Mouse (Mus musculus) stomach, embryonic 16.5 days (tissue): ENCODE measurements around the gene Foxj3. TPM values are rescaled to one million over a fixed set of nuclear protein-coding genes. Genes with fewer than 3 reads are reported as not detected.
"Not testable (repeated sequence)": the region's sequence is repeated elsewhere in the genome, so short reads cannot be mapped to it uniquely, and the experiment has no call there.

Experiments used
- ATAC-seq: fragments of 200-750 bp; cut with Nextera tagmentation; 2 replicates; pipeline ENCODE4 v1.8.0; 2017; ENCODE audit warnings: moderate number of reproducible peaks, moderate TSS enrichment; ENCODE audit not compliant: insufficient read depth, low FRiP score
- H3K27ac ChIP-seq: fragments of 300-500 bp; sonication (generic); 2 replicates; pipeline ENCODE4 v1.5.1; 2014; ENCODE audit warnings: low read length
- H3K27me3 ChIP-seq: fragments of 300-500 bp; sonication (generic); 2 replicates; pipeline ENCODE4 v1.6.1; 2014; ENCODE audit warnings: low read length, control low read depth, mixed read lengths; ENCODE audit not compliant: control insufficient read depth, insufficient read depth
- H3K36me3 ChIP-seq: fragments of 300-500 bp; sonication (generic); 2 replicates; pipeline ENCODE4 v1.6.1; 2014; ENCODE audit warnings: low read length; ENCODE audit not compliant: control insufficient read depth, insufficient read depth
- H3K4me1 ChIP-seq: fragments of 300-500 bp; sonication (generic); 2 replicates; pipeline ENCODE4 v1.6.1; 2014; ENCODE audit warnings: low read length, control low read depth, mixed read lengths; ENCODE audit not compliant: control insufficient read depth, insufficient read depth
- H3K4me2 ChIP-seq: fragments of 300-500 bp; sonication (generic); 2 replicates; pipeline ENCODE4 v1.6.1; 2014; ENCODE audit warnings: low read depth, low read length, mixed read lengths
- H3K4me3 ChIP-seq: fragments of 300-500 bp; sonication (generic); replicated peaks from 2 replicates; pipeline ENCODE4 v1.5.1; 2014; ENCODE audit warnings: mild to moderate bottlenecking, low read length
- H3K9ac ChIP-seq: fragments of 300-500 bp; sonication (generic); 2 replicates; pipeline ENCODE4 v1.6.1; 2014; ENCODE audit warnings: low read length
- H3K9me3 ChIP-seq: fragments of 300-500 bp; sonication (generic); replicated peaks from 2 replicates; pipeline ENCODE4 v1.6.1; 2016; ENCODE audit warnings: low read length, control low read depth; ENCODE audit not compliant: control insufficient read depth
- WGBS: fragments of 180-500 bp; shearing (Covaris S2); extraction: QIAGEN DNeasy Blood & Tissue Kit; methylation state at CpG from one replicate; pipeline ENCODE4 v1.1.7; 2014; 5-methylcytosine and 5-hydroxymethylcytosine counted together
- polyA plus RNA-seq: library from polyadenylated mRNA; unstranded; fragments of >200 nt; fragmentation: Nextera tagmentation; extraction: Ambion mirVana; gene quantifications from 2 replicates; pipeline ENCODE4 v1.2.1, GENCODE M21; 2015

Gene Foxj3
- polyA plus RNA-seq, result 18.1 and 18.9 TPM in 2 replicates

- H3K9ac ChIP-seq, H3K9me3 ChIP-seq, ATAC-seq, H3K27ac ChIP-seq, H3K4me2 ChIP-seq, H3K4me3 ChIP-seq, H3K4me1 ChIP-seq, H3K36me3 ChIP-seq, H3K27me3 ChIP-seq: not testable (repeated sequence)
- WGBS, result 82% methylated on average over 4 of the region's 4 CpGs
Measured at GRCm38 (mm10) chr4:119536615-119537014, at the start of gene Foxj3. Foxj3 (plus strand) TSS chr4:119537004.

DNA sequence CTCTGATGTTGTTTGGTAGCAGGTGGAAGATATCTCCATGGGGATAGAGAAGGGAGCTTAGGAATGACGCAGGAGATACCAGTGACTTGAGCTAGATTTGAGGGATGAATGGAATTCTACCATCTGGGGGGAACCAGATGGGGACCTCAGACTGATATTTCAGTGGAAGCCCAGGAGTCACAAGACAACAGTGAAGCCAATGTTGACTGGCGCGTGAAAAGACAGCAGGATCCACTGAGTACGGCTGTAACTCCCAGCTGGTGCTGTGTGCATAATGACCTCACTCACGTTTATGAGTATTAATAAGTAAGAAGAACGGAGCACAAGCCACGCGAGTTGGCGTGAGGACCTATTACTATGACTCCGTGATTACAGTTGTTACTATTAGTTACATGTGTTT is 47.1 kb upstream of the Foxj3 start:
- no peak overlapping the region for H3K4me2 ChIP-seq
- 86% methylated on average over 10 of the region's 10 CpGs for WGBS
- H3K9me3 ChIP-seq, result no peaks in the 10 kb centered on the region
- H3K4me1 ChIP-seq, result no peaks in the 10 kb centered on the region
- no peak overlapping the region for H3K27ac ChIP-seq
- no peak for ATAC-seq
- no peak overlapping the region for H3K9ac ChIP-seq
- peaks cover 13% of the 10 kb centered on the region for H3K27me3 ChIP-seq
- H3K4me3 ChIP-seq, result no peak overlapping the region
- no peaks in the 10 kb centered on the region for H3K36me3 ChIP-seq

DNA sequence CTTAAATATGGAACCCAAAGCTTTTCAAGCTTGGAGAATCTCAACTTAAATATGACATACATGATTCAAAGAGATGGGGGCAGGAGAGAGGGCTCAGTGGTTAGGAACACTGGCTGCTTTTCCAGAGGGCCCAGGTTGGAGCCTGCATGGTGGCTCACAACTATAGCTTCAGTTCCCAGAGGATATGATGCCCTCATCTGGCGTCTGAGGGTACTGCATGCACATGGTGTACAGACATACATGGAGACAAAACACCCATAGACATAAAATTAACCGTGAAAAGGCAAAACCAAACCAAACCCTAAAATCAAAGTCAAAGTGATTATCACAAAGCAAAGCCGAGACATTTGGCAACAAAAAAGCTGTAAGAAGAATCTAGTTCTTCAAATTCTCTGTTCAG is 46.0 kb upstream of the Foxj3 start:
- Histone ChIP-seq H3K36me3 (no peaks in the 10 kb centered on the region), H3K4me2 (no peak overlapping the region), H3K27me3 (peaks cover 14% of the 10 kb centered on the region), H3K9me3 (no peaks in the 10 kb centered on the region), H3K4me3 (no peak overlapping the region), H3K27ac (no peak overlapping the region), H3K4me1 (no peaks in the 10 kb centered on the region), H3K9ac (no peak overlapping the region)
- no peak for ATAC-seq
- WGBS, result 74% methylated on average over 3 of the region's 3 CpGs

DNA sequence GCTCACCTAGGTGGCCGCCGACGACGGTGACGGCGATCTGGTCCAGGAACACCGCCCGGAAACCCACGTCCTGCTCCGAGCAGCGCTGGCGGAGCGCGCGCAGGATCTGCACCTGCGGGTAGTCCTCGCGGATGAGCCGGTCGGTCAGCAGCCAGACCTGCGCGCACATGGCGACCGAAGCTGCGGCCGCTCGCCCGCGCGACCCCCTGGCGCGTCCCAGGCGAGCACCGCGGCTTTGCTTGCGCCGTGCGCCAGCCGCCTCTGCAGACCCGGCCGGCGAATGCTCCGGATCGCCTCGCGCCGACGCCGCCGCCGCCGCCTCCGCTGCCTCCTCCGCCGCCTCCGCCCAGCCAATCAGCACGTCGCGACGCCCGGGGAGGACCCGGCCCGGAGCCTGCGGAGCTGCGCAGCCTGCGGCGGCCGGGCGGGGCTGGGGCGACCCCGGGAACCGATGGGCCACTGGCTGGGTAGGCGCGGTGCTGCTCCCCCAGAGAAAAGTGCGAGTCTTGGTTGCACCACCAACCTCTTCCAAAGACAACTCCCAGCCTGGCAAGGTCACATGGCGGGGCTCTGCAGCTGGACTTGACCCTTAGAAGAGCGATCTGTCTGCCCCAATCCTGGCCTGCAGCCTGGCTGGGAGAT is 44.4 kb upstream of the Foxj3 start, which contains the start of gene Rimkla:
Gene Rimkla (minus strand): TSS at position 338 of the 642 bp plus-strand sequence.
- no peaks in the 10 kb centered on the region for H3K4me1 ChIP-seq
- H3K9ac ChIP-seq, result peak within 1 kb of the TSS; percentile 68
- no peak within 1 kb of the TSS for H3K27ac ChIP-seq
- H3K4me2 ChIP-seq, result peak within 1 kb of the TSS; percentile 93
- peak; percentile 89 for ATAC-seq
- peaks cover 14% of the 10 kb centered on the region for H3K27me3 ChIP-seq
- no peaks in the 10 kb centered on the region for H3K9me3 ChIP-seq
- under 1% methylated on average over 77 of the region's 77 CpGs for WGBS
- peak within 1 kb of the TSS; percentile 61 for H3K4me3 ChIP-seq
- H3K36me3 ChIP-seq, result no peaks in the 10 kb centered on the region

DNA sequence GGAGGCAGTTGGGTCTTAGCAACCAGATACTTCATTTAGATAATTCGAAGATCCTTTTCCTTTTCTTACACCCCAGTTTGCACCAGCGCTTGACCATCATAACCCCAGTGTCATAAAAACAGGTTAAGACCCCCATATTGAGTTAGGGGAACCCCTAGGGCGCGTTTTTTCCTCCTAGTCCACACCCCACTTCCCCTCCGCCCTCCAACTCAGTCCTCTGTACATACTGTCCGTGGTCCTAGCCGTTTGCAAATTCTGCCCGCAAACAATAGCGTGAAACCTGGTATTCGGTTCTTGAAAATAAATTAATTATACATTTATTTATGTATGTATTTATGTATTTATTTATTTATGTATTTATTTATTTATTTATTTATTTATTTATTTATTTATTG is 43.9 kb upstream of the Foxj3 start:
- no peak for ATAC-seq
- 32% methylated on average over 10 of the region's 10 CpGs for WGBS
- Histone ChIP-seq H3K27me3 (peaks cover 14% of the 10 kb centered on the region), H3K4me3 (peak overlapping the region; percentile 61), H3K36me3 (no peaks in the 10 kb centered on the region), H3K27ac (no peak overlapping the region), H3K4me1 (no peaks in the 10 kb centered on the region), H3K9ac (peak overlapping the region; percentile 68), H3K9me3 (no peaks in the 10 kb centered on the region), H3K4me2 (peak overlapping the region; percentile 93)

DNA sequence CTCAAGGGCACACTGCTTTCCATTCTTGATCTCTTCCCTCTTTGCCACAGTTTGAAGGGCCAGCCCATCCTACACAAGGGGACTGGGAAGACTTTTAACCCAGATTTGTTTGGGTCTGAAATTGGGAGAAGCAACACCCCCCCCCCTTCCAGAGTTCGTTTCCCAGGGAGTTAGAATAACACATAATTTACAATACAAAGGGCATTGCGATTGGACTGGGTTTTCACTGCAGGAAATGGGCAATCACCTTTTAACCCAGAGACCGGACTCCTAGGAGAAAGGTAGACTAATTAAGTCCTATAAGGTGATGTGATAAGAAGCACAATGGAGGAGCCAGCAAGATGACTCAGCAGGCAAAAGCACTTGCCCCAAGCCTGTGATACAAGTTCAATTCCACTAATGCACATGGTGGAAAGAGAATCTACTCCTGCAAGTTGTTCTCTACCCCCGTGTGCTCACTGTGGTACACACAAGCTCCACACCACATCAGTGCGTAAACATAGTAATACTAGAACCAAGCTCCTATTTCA is 38.4 kb upstream of the Foxj3 start:
- Histone ChIP-seq H3K4me2 (no peak overlapping the region), H3K4me3 (no peak overlapping the region), H3K9me3 (no peaks in the 10 kb centered on the region), H3K4me1 (no peaks in the 10 kb centered on the region), H3K27ac (no peak overlapping the region), H3K36me3 (no peaks in the 10 kb centered on the region), H3K27me3 (peaks cover 4% of the 10 kb centered on the region), H3K9ac (no peak overlapping the region)
- 63% methylated on average over 5 of the region's 5 CpGs for WGBS
- ATAC-seq, result no peak

GRCm38 (mm10) chr4:119511591-119511990 is 25.2 kb upstream of the Foxj3 start:
- no peak for ATAC-seq
- WGBS, result 68% methylated on average over 2 of the region's 2 CpGs
- no peaks in the 10 kb centered on the region for H3K9me3 ChIP-seq
- no peak overlapping the region for H3K4me3 ChIP-seq
- H3K4me2 ChIP-seq, result no peak overlapping the region
- no peaks in the 10 kb centered on the region for H3K4me1 ChIP-seq
- H3K27ac ChIP-seq, result no peak overlapping the region
- H3K36me3 ChIP-seq, result no peaks in the 10 kb centered on the region
- no peak overlapping the region for H3K9ac ChIP-seq
- no peaks in the 10 kb centered on the region for H3K27me3 ChIP-seq

DNA sequence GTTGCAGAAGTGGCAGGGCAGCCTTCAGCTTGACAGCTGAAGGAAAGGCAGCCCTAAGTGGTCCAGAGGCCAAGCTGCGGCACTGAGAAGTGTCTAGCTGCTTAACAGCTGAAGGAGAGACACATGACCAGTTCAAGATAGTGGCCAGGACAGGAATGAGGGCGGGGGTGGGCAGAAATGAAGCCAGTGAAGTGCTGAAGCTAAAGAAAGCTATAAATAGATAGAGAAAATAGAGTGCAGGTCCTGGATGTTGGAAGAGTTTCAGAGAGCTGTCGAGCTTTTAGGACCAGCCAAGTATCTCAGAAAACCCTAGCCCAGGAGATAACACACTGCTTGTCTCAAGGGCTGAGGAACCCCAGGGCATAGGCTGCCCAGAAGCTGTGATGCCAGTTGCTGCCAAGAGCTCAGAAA is 24.1 kb upstream of the Foxj3 start:
- WGBS, result 51% methylated on average over 3 of the region's 3 CpGs
- Histone ChIP-seq H3K27me3 (no peaks in the 10 kb centered on the region), H3K36me3 (no peaks in the 10 kb centered on the region), H3K4me1 (no peaks in the 10 kb centered on the region), H3K4me3 (no peak overlapping the region), H3K27ac (no peak overlapping the region), H3K9ac (no peak overlapping the region), H3K9me3 (no peaks in the 10 kb centered on the region), H3K4me2 (no peak overlapping the region)
- ATAC-seq, result no peak

DNA sequence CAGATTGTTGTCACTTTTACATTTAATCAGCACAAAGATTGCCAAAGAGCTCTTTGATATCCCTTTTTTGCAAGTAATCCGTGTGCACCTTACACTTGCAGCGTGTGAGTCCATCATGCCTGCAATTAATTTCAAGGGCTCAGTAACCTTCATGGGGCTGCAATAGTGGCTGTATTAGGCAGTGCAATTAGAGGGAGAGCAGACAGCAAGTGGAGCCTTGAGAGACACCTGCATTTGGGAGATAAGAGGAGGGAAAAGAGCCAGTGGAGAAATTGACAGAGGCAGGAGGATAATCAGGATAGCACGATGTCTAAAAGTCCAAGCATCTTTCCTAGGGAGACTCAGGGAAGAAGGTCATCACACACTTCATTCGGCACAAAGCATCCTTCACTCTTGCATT is 13.2 kb upstream of the Foxj3 start:
- H3K4me3 ChIP-seq, result no peak overlapping the region
- no peaks in the 10 kb centered on the region for H3K9me3 ChIP-seq
- no peak overlapping the region for H3K9ac ChIP-seq
- H3K4me2 ChIP-seq, result no peak overlapping the region
- no peaks in the 10 kb centered on the region for H3K36me3 ChIP-seq
- H3K27ac ChIP-seq, result no peak overlapping the region
- ATAC-seq, result no peak
- 80% methylated on average over 4 of the region's 4 CpGs for WGBS
- no peaks in the 10 kb centered on the region for H3K4me1 ChIP-seq
- no peaks in the 10 kb centered on the region for H3K27me3 ChIP-seq
